Mouse (Mus musculus) small intestine, adult 2 months (tissue): ENCODE results near the gene BC016579. TPM values are rescaled to one million over a fixed set of nuclear protein-coding genes. Genes with fewer than 3 reads are reported as not detected.

Source experiments
- H3K27ac ChIP-seq: fragments of 200-500 bp; 2 replicates; pipeline ENCODE4 v1.5.1; 2012; ENCODE audit warnings: low read depth, low read length, control low read depth, inconsistent platforms; ENCODE audit not compliant: insufficient read depth
- H3K27me3 ChIP-seq: fragments of 200-500 bp; 2 replicates; pipeline ENCODE4 v1.6.1; 2012; ENCODE audit warnings: mild to moderate bottlenecking, moderate library complexity, low read length, inconsistent platforms; ENCODE audit not compliant: control insufficient read depth, insufficient read depth
- H3K36me3 ChIP-seq: fragments of 200-500 bp; 2 replicates; pipeline ENCODE4 v1.6.1; 2012; ENCODE audit warnings: mild to moderate bottlenecking, low read length, control low read depth, inconsistent platforms; ENCODE audit not compliant: control insufficient read depth, insufficient read depth
- H3K4me1 ChIP-seq: fragments of 200-500 bp; 2 replicates; pipeline ENCODE4 v1.6.1; 2012; ENCODE audit warnings: low read length, inconsistent platforms, mixed read lengths; ENCODE audit not compliant: control insufficient read depth, insufficient read depth, insufficient read length
- H3K4me3 ChIP-seq: fragments of 200-500 bp; 2 replicates; pipeline ENCODE4 v1.5.1; 2012; ENCODE audit warnings: low read depth, mild to moderate bottlenecking, control low read depth, inconsistent platforms, low read length, moderate library complexity
- CTCF ChIP-seq: fragments of 200-500 bp; IDR thresholded peaks from 2 replicates; pipeline ENCODE4 v1.5.1; 2012; ENCODE audit warnings: low read depth, mild to moderate bottlenecking, control low read depth, inconsistent platforms, low read length, moderate library complexity, mixed read lengths; ENCODE audit not compliant: insufficient replicate concordance, insufficient read length; ENCODE audit errors: extremely low read depth
- POLR2A ChIP-seq: fragments of 200-500 bp; IDR thresholded peaks from 2 replicates; pipeline ENCODE4 v1.6.1; 2012; ENCODE audit warnings: low read depth, mild to moderate bottlenecking, control low read depth, inconsistent platforms, low read length, moderate library complexity
- WGBS: fragments of 180-500 bp; shearing (Covaris S2); methylation state at CpG from one replicate; pipeline ENCODE4 v1.1.7; 2018; 5-methylcytosine and 5-hydroxymethylcytosine counted together
- polyA plus RNA-seq: library from polyadenylated mRNA; depleted of rRNA; stranded (reverse); fragments of >200 nt; gene quantifications from 2 replicates; pipeline ENCODE4 v1.2.3, GENCODE M21; 2012

Gene BC016579
- polyA plus RNA-seq, 1 experiment: 2.1 TPM

- 33% methylated on average over 3 of the region's 3 CpGs for WGBS
- Histone ChIP-seq H3K36me3 (peaks cover 23% of the 10 kb centered on the region), H3K27ac (peak overlapping the region; percentile 69; the same call in 1 of the 2 replicates), H3K4me1 (peaks cover 15% of the 10 kb centered on the region; the same call in 1 of the 2 replicates), H3K27me3 (no peaks in the 10 kb centered on the region), H3K4me3 (no peak overlapping the region)
- no peak for TF ChIP-seq POLR2A
- no peak for TF ChIP-seq CTCF
Observed at GRCm38 (mm10) chr16:45643944-45644343, 9.9 kb downstream of the BC016579 start.

GRCm38 (mm10) chr16:45641301-45641700, 12.6 kb downstream of the BC016579 start:
- Histone ChIP-seq H3K27ac (no peak overlapping the region), H3K4me3 (no peak overlapping the region), H3K36me3 (peaks cover 32% of the 10 kb centered on the region), H3K27me3 (no peaks in the 10 kb centered on the region), H3K4me1 (peaks cover 14% of the 10 kb centered on the region; the same call in 1 of the 2 replicates)
- TF ChIP-seq CTCF (no peak), POLR2A (no peak)
- WGBS: 67% methylated on average over 3 of the region's 3 CpGs

- peaks cover 36% of the 10 kb centered on the region for H3K36me3 ChIP-seq
- H3K4me1 ChIP-seq: peaks cover 8% of the 10 kb centered on the region; the same call in 1 of the 2 replicates
- no peak overlapping the region for H3K27ac ChIP-seq
- H3K27me3 ChIP-seq: no peaks in the 10 kb centered on the region
- WGBS: 74% methylated on average over 10 of the region's 10 CpGs
- TF ChIP-seq CTCF (no peak), POLR2A (no peak)
- no peak overlapping the region for H3K4me3 ChIP-seq
Observed at GRCm38 (mm10) chr16:45640070-45640762, 13.7 kb downstream of the BC016579 start.

- Histone ChIP-seq H3K4me3 (no peak overlapping the region), H3K27ac (no peak overlapping the region), H3K27me3 (no peaks in the 10 kb centered on the region), H3K36me3 (peaks cover 56% of the 10 kb centered on the region), H3K4me1 (no peaks in the 10 kb centered on the region)
- no peak for TF ChIP-seq POLR2A
- no peak for TF ChIP-seq CTCF
- WGBS: 87% methylated on average over 2 of the region's 2 CpGs
Observed at GRCm38 (mm10) chr16:45635826-45636225, 18.0 kb downstream of the BC016579 start.

GRCm38 (mm10) chr16:45632420-45632819, 21.4 kb downstream of the BC016579 start:
- WGBS: 83% methylated on average over 4 of the region's 4 CpGs
- TF ChIP-seq CTCF (no peak), POLR2A (no peak)
- Histone ChIP-seq H3K27me3 (no peaks in the 10 kb centered on the region), H3K4me1 (no peaks in the 10 kb centered on the region), H3K27ac (no peak overlapping the region), H3K4me3 (no peak overlapping the region), H3K36me3 (peaks cover 48% of the 10 kb centered on the region)

- no peak for TF ChIP-seq POLR2A
- TF ChIP-seq CTCF: peak; percentile 41; the same call in 1 of the 2 replicates
- H3K27ac ChIP-seq: no peak overlapping the region
- H3K27me3 ChIP-seq: no peaks in the 10 kb centered on the region
- H3K4me3 ChIP-seq: no peak overlapping the region
- H3K4me1 ChIP-seq: no peaks in the 10 kb centered on the region
- WGBS: 60% methylated on average over 5 of the region's 5 CpGs
- peaks cover 46% of the 10 kb centered on the region for H3K36me3 ChIP-seq
Observed at GRCm38 (mm10) chr16:45630347-45630960, 23.4 kb downstream of the BC016579 start.

GRCm38 (mm10) chr16:45629497-45630105, 24.3 kb downstream of the BC016579 start:
- TF ChIP-seq POLR2A: no peak
- TF ChIP-seq CTCF: no peak
- Histone ChIP-seq H3K4me1 (no peaks in the 10 kb centered on the region), H3K36me3 (peaks cover 40% of the 10 kb centered on the region), H3K27me3 (no peaks in the 10 kb centered on the region), H3K27ac (no peak overlapping the region), H3K4me3 (no peak overlapping the region)
- WGBS: 80% methylated on average over 8 of the region's 8 CpGs
